Mouse (Mus musculus) midbrain, embryonic 13.5 days (tissue): ENCODE measurements around the gene Rbm10. TPM values are rescaled to one million over a fixed set of nuclear protein-coding genes. Genes with fewer than 3 reads are reported as not detected.

Experiments
- polyA plus RNA-seq: library from polyadenylated mRNA; unstranded; fragments of >200 nt; fragmentation: Nextera tagmentation; extraction: Ambion mirVana; gene quantifications from 2 replicates; pipeline ENCODE4 v1.2.1, GENCODE M21; 2015

Gene Rbm10
- polyA plus RNA-seq, 1 experiment from 2014 or later: 81.7 TPM

Other genes with a start within 250 kb of the Rbm10 start
- 6.5 and 6.7 TPM in 2 replicates for gene Jade3, start 191.8 kb upstream of the Rbm10 start, polyA plus RNA-seq
- gene Rgn, start 67.7 kb upstream of the Rbm10 start, polyA plus RNA-seq: 0.12 and 0.32 TPM in 2 replicates
- 210 and 223 TPM in 2 replicates for gene Ndufb11, start 116 bp downstream of the Rbm10 start, polyA plus RNA-seq
- gene Uba1, start 40.8 kb downstream of the Rbm10 start, polyA plus RNA-seq: 418 and 425 TPM in 2 replicates
- 112 and 128 TPM in 2 replicates for gene Cdk16, start 70.5 kb downstream of the Rbm10 start, polyA plus RNA-seq
- gene Usp11, start 86.4 kb downstream of the Rbm10 start, polyA plus RNA-seq: 100.0 and 101 TPM in 2 replicates
- 245 and 255 TPM in 2 replicates for gene Araf, start 180.3 kb downstream of the Rbm10 start, polyA plus RNA-seq